Mouse (Mus musculus): ENCODE measurements around the gene Depdc1b. TPM values are rescaled to one million over a fixed set of nuclear protein-coding genes. Genes with fewer than 3 reads are reported as not detected.

The Depdc1b gene
- polyA plus RNA-seq, 1 experiment: 0.77 TPM

DNA sequence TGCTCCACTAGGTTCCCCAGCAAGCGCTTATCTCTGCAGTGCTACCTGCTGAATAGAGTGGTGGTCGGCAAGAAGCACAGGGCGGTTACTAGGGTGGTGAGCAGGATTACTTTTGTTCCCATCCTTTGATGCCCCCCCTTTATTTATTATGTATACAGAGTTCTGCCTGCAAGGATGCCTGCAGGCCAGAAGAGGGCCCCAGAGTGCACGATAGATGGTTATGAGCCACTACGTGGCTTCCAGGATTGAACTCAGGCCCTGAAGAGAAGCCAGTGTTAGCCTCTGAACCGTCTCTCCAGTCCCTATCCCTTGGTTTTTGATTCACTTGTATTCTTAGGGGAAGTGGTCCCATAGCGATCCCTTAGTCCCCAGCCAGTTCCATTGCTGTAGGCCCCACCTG, 25.5 kb downstream of the Depdc1b start:
- Histone ChIP-seq H3K27ac (ENCODE audit: insufficient read depth, low read length) (no peak overlapping the region), H3K4me1 (ENCODE audit: control insufficient read depth, insufficient read depth, low read length) (no peaks in the 10 kb centered on the region), H3K4me3 (ENCODE audit: insufficient read depth, low read length) (no peak overlapping the region)
- no peak for TF ChIP-seq POLR2A (IDR thresholded peaks at IDR 0.05; ENCODE audit: extremely low read depth, insufficient read depth, low read length)

DNA sequence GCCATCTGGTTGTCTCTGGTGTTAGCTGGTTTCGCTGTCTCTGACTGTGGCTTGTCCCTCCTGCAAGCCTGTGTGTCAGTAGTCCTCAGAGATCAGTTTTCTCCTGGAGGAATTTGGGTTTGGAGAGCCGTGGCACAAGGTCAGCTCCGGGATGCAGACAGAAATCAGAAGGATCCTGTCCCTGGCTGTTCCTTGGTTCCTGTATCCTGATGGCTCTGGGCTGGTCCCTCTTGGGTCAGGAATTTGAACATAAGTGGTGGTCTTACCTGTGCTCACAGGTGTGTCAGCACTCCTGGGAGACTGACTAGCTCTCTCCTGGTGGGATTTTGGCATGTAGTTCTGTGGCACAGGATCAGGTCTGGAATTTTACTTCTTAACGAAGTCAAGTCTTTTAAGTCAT, 29.6 kb downstream of the Depdc1b start:
- no peaks in the 10 kb centered on the region for H3K4me1 ChIP-seq (ENCODE audit: control insufficient read depth, insufficient read depth, low read length)
- TF ChIP-seq CTCF (IDR thresholded peaks at IDR 0.05; ENCODE audit: extremely low read depth, insufficient read depth, low read length) (no peak), POLR2A (IDR thresholded peaks at IDR 0.05; ENCODE audit: extremely low read depth, insufficient read depth, low read length) (no peak)
- no peak overlapping the region for H3K27ac ChIP-seq (ENCODE audit: insufficient read depth, low read length)
- no peak overlapping the region for H3K4me3 ChIP-seq (ENCODE audit: insufficient read depth, low read length)

DNA sequence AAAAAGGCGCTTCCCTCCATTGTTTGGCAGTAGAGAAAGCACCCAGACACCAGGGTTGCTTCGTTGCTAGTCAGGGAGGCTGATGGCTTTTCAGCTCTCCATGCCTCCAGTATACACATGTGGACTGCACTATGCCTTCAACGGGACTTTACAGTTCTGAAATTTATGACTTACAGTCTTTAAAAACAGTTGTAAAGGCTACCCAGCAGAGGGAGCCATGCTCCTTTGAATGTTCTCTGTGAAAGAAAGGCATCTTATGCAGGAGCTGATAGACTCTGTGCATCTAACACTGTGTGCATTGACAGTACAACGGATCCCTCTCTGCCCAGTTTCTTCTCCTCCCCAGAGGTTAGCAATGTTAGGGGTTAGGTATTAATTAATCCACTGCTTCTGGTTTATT, 30.9 kb downstream of the Depdc1b start:
- Histone ChIP-seq H3K4me1 (ENCODE audit: control insufficient read depth, insufficient read depth, low read length) (no peaks in the 10 kb centered on the region), H3K4me3 (ENCODE audit: insufficient read depth, low read length) (no peak overlapping the region), H3K27ac (ENCODE audit: insufficient read depth, low read length) (no peak overlapping the region)
- TF ChIP-seq CTCF (IDR thresholded peaks at IDR 0.05; ENCODE audit: extremely low read depth, insufficient read depth, low read length): peak; percentile 59
- no peak for TF ChIP-seq POLR2A (IDR thresholded peaks at IDR 0.05; ENCODE audit: extremely low read depth, insufficient read depth, low read length)

DNA sequence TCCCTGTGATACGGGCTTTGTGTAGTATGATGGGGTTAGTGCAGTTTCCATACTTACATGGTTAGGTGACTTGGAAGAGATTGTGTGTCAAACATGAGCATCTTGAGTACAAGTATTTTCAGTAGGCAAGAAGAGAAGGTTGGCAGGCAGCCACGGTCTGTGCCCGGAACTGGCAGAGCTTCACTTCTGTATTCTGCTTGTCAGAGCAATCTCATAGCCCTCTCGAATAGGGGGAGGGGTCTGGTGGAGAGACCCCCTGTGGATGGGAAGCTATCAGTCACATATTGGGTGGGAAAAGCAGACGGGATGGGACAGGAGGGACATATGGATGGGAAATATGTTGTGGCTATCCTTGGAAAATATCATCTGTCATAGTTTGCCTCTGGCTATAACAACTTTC, 33.5 kb downstream of the Depdc1b start:
- no peak for TF ChIP-seq POLR2A (IDR thresholded peaks at IDR 0.05; ENCODE audit: extremely low read depth, insufficient read depth, low read length)
- no peak for TF ChIP-seq CTCF (IDR thresholded peaks at IDR 0.05; ENCODE audit: extremely low read depth, insufficient read depth, low read length)
- no peak overlapping the region for H3K4me3 ChIP-seq (ENCODE audit: insufficient read depth, low read length)
- H3K27ac ChIP-seq (ENCODE audit: insufficient read depth, low read length): no peak overlapping the region
- no peaks in the 10 kb centered on the region for H3K4me1 ChIP-seq (ENCODE audit: control insufficient read depth, insufficient read depth, low read length)

DNA sequence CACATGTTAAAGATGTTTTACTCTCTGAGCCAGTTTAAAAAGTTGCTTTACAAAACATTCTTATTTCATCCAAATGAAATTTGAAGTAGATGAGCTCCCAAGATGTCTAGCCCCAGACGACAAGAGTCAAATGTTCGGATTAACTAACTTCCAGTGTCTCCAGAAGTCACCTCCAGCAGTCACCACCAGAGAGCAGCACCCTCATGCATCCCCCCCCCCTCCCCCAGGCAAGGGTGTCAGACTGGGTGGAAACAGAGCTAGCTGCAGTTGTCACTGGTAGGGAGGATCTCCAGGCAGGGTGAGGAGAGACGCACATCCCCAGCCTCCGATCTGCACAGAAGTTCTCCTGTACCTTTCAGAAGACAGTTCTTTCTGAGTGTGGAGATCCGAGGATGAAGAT, 37.6 kb downstream of the Depdc1b start:
- TF ChIP-seq POLR2A (IDR thresholded peaks at IDR 0.05; ENCODE audit: extremely low read depth, insufficient read depth, low read length) (no peak), CTCF (IDR thresholded peaks at IDR 0.05; ENCODE audit: extremely low read depth, insufficient read depth, low read length) (peak; percentile 29; the same call in 1 of the 2 replicates)
- Histone ChIP-seq H3K4me3 (ENCODE audit: insufficient read depth, low read length) (no peak overlapping the region), H3K4me1 (ENCODE audit: control insufficient read depth, insufficient read depth, low read length) (no peaks in the 10 kb centered on the region), H3K27ac (ENCODE audit: insufficient read depth, low read length) (no peak overlapping the region)

DNA sequence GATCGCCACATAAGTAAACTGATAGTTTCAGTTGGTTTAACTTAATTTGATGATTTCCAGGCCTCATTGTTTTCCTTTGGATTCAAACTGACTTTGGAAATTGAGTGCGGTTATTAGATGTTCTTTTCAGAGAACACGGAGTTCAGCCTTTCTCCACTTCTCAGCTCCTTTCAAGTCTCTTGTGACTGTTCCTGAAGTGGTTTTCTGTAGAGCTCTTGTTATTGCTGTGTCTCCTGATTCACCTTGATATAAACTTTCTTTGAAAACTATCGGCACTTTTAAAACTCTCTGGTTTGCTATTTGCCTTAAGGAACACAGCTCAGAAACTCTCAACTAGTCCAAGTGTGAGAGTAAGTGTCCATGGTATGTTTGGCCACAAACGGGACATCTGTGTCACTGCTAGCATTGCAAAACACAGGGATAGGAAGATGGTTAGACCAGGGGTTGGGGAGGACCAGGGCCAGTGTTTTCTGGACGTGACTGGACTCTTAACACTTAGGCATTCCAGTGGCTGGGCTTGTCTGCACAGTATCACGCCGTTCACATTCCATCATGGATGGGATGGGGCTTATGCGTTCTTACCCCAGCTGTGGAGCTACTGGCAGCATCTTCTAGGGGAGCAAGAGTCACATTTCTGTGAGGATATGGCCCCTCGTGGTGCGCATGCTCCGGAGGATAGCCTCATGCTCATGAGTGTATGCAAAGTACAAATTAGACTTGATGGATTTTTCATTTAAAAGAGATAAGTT, 38.8 kb downstream of the Depdc1b start:
- TF ChIP-seq CTCF (IDR thresholded peaks at IDR 0.05; ENCODE audit: extremely low read depth, insufficient read depth, low read length) (no peak), POLR2A (IDR thresholded peaks at IDR 0.05; ENCODE audit: extremely low read depth, insufficient read depth, low read length) (no peak)
- no peak overlapping the region for H3K4me3 ChIP-seq (ENCODE audit: insufficient read depth, low read length)
- no peak overlapping the region for H3K27ac ChIP-seq (ENCODE audit: insufficient read depth, low read length)
- no peaks in the 10 kb centered on the region for H3K4me1 ChIP-seq (ENCODE audit: control insufficient read depth, insufficient read depth, low read length)

DNA sequence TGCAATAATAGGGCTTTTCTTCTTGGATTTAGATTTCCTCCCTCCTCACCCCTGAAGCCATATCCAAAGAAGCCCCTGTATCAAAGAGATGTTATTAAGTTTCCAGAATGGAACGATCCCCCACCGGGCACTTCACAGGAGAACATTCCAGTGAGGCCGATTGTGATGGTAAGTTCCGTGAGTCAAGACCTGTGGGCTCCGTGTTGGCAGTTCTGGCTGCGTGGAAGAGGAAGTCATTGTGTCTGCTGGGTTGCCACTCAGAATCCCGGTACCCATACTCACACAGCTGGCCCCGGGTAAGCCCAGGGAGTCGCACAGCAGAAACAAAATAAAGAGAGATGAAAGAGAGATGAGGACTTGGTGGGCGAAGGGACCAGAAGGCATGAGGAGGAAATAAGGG, 41.2 kb downstream of the Depdc1b start:
- H3K4me3 ChIP-seq (ENCODE audit: insufficient read depth, low read length): no peak overlapping the region
- TF ChIP-seq POLR2A (IDR thresholded peaks at IDR 0.05; ENCODE audit: extremely low read depth, insufficient read depth, low read length): no peak
- no peak for TF ChIP-seq CTCF (IDR thresholded peaks at IDR 0.05; ENCODE audit: extremely low read depth, insufficient read depth, low read length)
- H3K4me1 ChIP-seq (ENCODE audit: control insufficient read depth, insufficient read depth, low read length): no peaks in the 10 kb centered on the region
- H3K27ac ChIP-seq (ENCODE audit: insufficient read depth, low read length): no peak overlapping the region

DNA sequence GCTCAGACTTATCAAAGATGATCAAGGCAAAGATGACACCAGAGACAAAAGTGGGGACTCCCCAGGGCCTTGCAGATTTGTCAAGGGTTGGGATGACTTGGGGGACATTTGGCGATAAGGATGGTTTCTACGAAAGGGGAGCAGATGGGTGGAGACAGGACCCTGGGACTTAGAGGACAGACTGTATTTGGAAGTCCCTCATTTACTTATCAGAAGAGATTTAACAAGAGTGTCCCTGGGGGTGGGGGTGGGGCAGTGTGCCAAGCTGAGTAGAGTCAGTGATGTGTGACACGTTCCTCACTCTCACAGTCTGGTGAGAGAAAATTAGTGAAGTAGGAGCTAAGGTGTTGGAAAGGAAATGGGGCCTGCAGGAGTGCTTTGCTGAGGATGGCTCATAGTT, 42.1 kb downstream of the Depdc1b start:
- no peak for TF ChIP-seq POLR2A (IDR thresholded peaks at IDR 0.05; ENCODE audit: extremely low read depth, insufficient read depth, low read length)
- no peak for TF ChIP-seq CTCF (IDR thresholded peaks at IDR 0.05; ENCODE audit: extremely low read depth, insufficient read depth, low read length)
- no peaks in the 10 kb centered on the region for H3K4me1 ChIP-seq (ENCODE audit: control insufficient read depth, insufficient read depth, low read length)
- no peak overlapping the region for H3K4me3 ChIP-seq (ENCODE audit: insufficient read depth, low read length)
- no peak overlapping the region for H3K27ac ChIP-seq (ENCODE audit: insufficient read depth, low read length)

DNA sequence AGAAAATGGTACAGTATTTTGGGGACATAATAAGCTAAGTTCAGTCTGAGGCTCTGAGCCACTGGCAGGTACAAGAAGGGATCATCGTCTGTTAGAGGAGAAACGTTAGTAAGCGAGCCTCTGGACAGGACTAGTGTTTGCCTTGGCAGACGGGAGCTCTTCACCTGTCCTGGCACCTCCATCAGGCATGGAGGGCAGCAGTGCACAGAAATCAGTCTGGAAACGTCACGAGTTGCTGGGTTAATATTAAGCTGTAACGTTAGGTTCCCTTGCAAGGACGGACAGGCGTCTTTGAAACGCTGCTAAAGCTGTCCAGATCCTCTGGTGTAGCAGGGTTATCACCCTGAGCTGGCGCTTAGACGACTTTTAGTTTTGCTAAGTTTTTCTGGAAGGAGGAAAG, 51.4 kb downstream of the Depdc1b start:
- no peak overlapping the region for H3K27ac ChIP-seq (ENCODE audit: insufficient read depth, low read length)
- TF ChIP-seq POLR2A (IDR thresholded peaks at IDR 0.05; ENCODE audit: extremely low read depth, insufficient read depth, low read length): no peak
- no peak for TF ChIP-seq CTCF (IDR thresholded peaks at IDR 0.05; ENCODE audit: extremely low read depth, insufficient read depth, low read length)
- H3K4me3 ChIP-seq (ENCODE audit: insufficient read depth, low read length): no peak overlapping the region
- H3K4me1 ChIP-seq (ENCODE audit: control insufficient read depth, insufficient read depth, low read length): no peaks in the 10 kb centered on the region

DNA sequence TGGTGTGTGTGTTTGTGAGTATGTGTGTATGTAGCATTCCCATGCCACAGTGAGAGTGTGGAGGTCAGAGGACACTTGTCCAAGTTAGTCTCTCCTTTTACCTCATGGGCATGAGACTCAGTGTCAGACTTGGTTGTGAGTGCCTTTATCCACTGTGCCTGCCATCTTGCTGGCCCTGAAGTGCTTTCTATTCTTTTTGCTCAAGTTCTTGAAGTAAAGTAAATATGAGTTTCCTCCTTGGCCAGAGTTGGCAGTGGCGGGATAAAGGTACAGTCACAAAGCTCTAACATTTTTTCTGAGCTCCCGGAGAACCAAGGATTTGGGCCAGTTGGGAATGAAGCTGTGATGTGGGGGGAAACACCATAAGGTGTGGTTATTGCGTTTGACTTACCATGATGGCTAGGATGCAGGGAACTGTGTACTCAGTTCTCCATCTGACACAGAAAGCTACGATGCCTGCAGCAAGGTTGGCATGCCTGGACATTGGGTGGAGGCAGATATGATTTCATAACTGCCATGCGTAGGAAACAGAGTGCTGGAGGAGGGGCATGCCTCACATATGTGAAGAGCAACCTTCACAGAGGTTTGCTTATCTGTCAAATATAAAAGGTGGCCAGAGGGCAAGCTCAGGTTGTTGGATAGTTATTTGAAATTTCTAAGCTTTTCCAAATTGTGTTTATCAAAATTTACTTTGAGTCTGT, 54.3 kb downstream of the Depdc1b start:
- Histone ChIP-seq H3K4me3 (ENCODE audit: insufficient read depth, low read length) (no peak overlapping the region), H3K4me1 (ENCODE audit: control insufficient read depth, insufficient read depth, low read length) (no peaks in the 10 kb centered on the region)
- no peak for TF ChIP-seq CTCF (IDR thresholded peaks at IDR 0.05; ENCODE audit: extremely low read depth, insufficient read depth, low read length)
- no peak for TF ChIP-seq POLR2A (IDR thresholded peaks at IDR 0.05; ENCODE audit: extremely low read depth, insufficient read depth, low read length)

More for the DNA sequence above, 54.3 kb downstream of the Depdc1b start:
- H3K27ac ChIP-seq (ENCODE audit: insufficient read depth, low read length): no peak overlapping the region
